In genomic region chr1:85896110-85896509, GRCm38 (mm10) we compare ENCODE assay signal across 9 mouse cellular contexts. TPM values are rescaled to one million over a fixed set of nuclear protein-coding genes. Genes with fewer than 3 reads are reported as not detected.
DNase-seq lines count a peak whose midpoint lies in the region; ATAC-seq and TF ChIP-seq lines count a peak whose summit lies in the region.
"Had no signal": no experiment of that assay in that cellular context is flagged by ENCODE, and none has a peak within 500 bp of the region (broad histone marks: within the 10 kb centered on the region; RNA-seq: fewer than 3 reads in every experiment).

No protein-coding gene starts in this region.

- no peak for DNase-seq in heart, adult 2 months
- no peak for DNase-seq in heart, postnatal 14 days
- DNase-seq in G1E (ENCODE audit: low spot score) = no peak
- DNase-seq in midbrain, embryonic 10.5 days (ENCODE audit: low spot score) = no peak
- no peak for DNase-seq in ovary, postnatal 14 days (ENCODE audit: low spot score)
- no peak for DNase-seq in urinary bladder, adult 18-20 months (ENCODE audit: low spot score in 2 of 2)

- H3K4me1 ChIP-seq in heart, adult 2 months (ENCODE audit: control insufficient read depth, insufficient read depth, low read length) = peaks cover 27% of the 10 kb centered on the region
- peaks cover 66% of the 10 kb centered on the region for H3K4me1 ChIP-seq in G1E (ENCODE audit: insufficient read depth, low read depth, low read length)
- peaks cover 61% of the 10 kb centered on the region for H3K4me1 ChIP-seq in hindbrain, embryonic 12.5 days
- H3K4me1 ChIP-seq in midbrain, embryonic 10.5 days = peaks cover 68% of the 10 kb centered on the region

- ATAC-seq in G1E (ENCODE audit: extremely low read depth, insufficient number of reproducible peaks, low FRiP score, poor library complexity, severe bottlenecking) = no peak
- no peak for ATAC-seq in hindbrain, embryonic 12.5 days (ENCODE audit: low FRiP score)
- no peak for ATAC-seq in erythroblast, adult 5-6 weeks (replicated peaks; ENCODE audit: low FRiP score, poor library complexity, severe bottlenecking)

- no peaks in the 10 kb centered on the region for H3K27me3 ChIP-seq in heart, adult 2 months (ENCODE audit: control insufficient read depth, insufficient read depth, low read length)
- peaks cover under 1% of the 10 kb centered on the region; the same call in 1 of the 2 replicates for H3K27me3 ChIP-seq in G1E (ENCODE audit: insufficient read depth, low read length)
- no peaks in the 10 kb centered on the region for H3K27me3 ChIP-seq in hindbrain, embryonic 12.5 days
- no peaks in the 10 kb centered on the region for H3K27me3 ChIP-seq in midbrain, embryonic 10.5 days (ENCODE audit: low read depth, poor library complexity, severe bottlenecking)

- no peaks in the 10 kb centered on the region; the same call in 1 of the 2 replicates for H3K36me3 ChIP-seq in heart, adult 2 months (ENCODE audit: control insufficient read depth, insufficient read depth, low read length)
- peaks cover 18% of the 10 kb centered on the region for H3K36me3 ChIP-seq in G1E (replicated peaks)
- no peaks in the 10 kb centered on the region for H3K36me3 ChIP-seq in hindbrain, embryonic 12.5 days
- no peaks in the 10 kb centered on the region for H3K36me3 ChIP-seq in midbrain, embryonic 10.5 days

- H3K4me3 ChIP-seq in heart, adult 2 months = no peak overlapping the region
- peak overlapping the region; percentile 75; the same call in 1 of the 2 replicates for H3K4me3 ChIP-seq in G1E (ENCODE audit: low read depth, low read length)
- peak overlapping the region; percentile 85 for H3K4me3 ChIP-seq in hindbrain, embryonic 12.5 days
- peak overlapping the region; percentile 88 for H3K4me3 ChIP-seq in midbrain, embryonic 10.5 days

- no peaks in the 10 kb centered on the region for H3K79me2 ChIP-seq in heart, adult 2 months (replicated peaks; ENCODE audit: control insufficient read depth, insufficient read depth, low read length)

- H3K9ac ChIP-seq in heart, adult 2 months (ENCODE audit: low read depth, low read length) = no peak overlapping the region
- H3K9ac ChIP-seq in hindbrain, embryonic 12.5 days = peak overlapping the region; percentile 92; the same call in 1 of the 2 replicates

- TF ChIP-seq POLR2A in heart, adult 2 months (IDR thresholded peaks at IDR 0.05; ENCODE audit: insufficient read depth, low read depth, low read length) = no peak

- TF ChIP-seq EP300 in heart, adult 2 months (IDR thresholded peaks at IDR 0.05; ENCODE audit: insufficient read depth, low read depth, low read length) = no peak

- H3K9me3 ChIP-seq in G1E (replicated peaks) = peaks cover 5% of the 10 kb centered on the region
- H3K9me3 ChIP-seq in hindbrain, embryonic 12.5 days (replicated peaks) = no peaks in the 10 kb centered on the region
- H3K9me3 ChIP-seq in midbrain, embryonic 10.5 days (replicated peaks) = no peaks in the 10 kb centered on the region

- 66% methylated on average over 5 of the region's 5 CpGs for WGBS in heart, adult 2 months
- 58% methylated on average over 5 of the region's 5 CpGs for WGBS in hindbrain, embryonic 12.5 days
- 84% methylated on average over 5 of the region's 5 CpGs for WGBS in midbrain, embryonic 10.5 days

- peak overlapping the region; percentile 72 for H3K27ac ChIP-seq in heart, adult 2 months
- H3K27ac ChIP-seq in hindbrain, embryonic 12.5 days = peak overlapping the region; percentile 91; the same call in 1 of the 2 replicates
- H3K27ac ChIP-seq in midbrain, embryonic 10.5 days (replicated peaks) = peak overlapping the region; percentile 94

- intact Hi-C loops in heart, adult 2 months (cut with DNase I) = no loop called here
- intact Hi-C loops in heart, postnatal 14 days (cut with DNase I) = no loop called here

- TF ChIP-seq CTCF in heart, adult 2 months (IDR thresholded peaks at IDR 0.05) = no peak
- TF ChIP-seq CTCF in G1E (IDR thresholded peaks at IDR 0.05; ENCODE audit: low read depth, low read length) = no peak

- peak overlapping the region; percentile 80 for H3K4me2 ChIP-seq in hindbrain, embryonic 12.5 days (replicated peaks)

RNA-seq across cellular contexts. Expression of gene Itm2c, which starts 2.0 kb away (rescaled TPM):
- 10 to 100 TPM; 60.3 to 62.0 TPM for total RNA-seq in heart, adult 2 months (2021)
- polyA plus RNA-seq in heart, adult 2 months (2012; rRNA removed) = 101 and 137 TPM in 2 replicates
- total RNA-seq in heart, postnatal 14 days (2021) = 10 to 100 TPM; 87.2 to 93.8 TPM
- 51.8 and 67.5 TPM in 2 replicates for total RNA-seq in G1E (2014; fragmentation: Nextera tagmentation)
- 149 and 176 TPM in 2 replicates for total RNA-seq in G1E (2017)
- polyA plus RNA-seq in G1E (2012) = 67.9 and 69.9 TPM in 2 replicates
- polyA plus RNA-seq in hindbrain, embryonic 12.5 days (2016; fragmentation: Nextera tagmentation; extraction: Ambion mirVana) = 169 and 173 TPM in 2 replicates
- 121 and 137 TPM in 2 replicates for polyA plus RNA-seq in midbrain, embryonic 10.5 days (2016; fragmentation: Nextera tagmentation; extraction: Ambion mirVana)
- 4.8 and 7.7 TPM in 2 replicates for total RNA-seq in erythroblast, adult 5-6 weeks (2015; ENCODE audit: low replicate concordance)
- total RNA-seq in erythroblast, adult 5-6 weeks (2017; ENCODE audit: low replicate concordance) = 11.0 and 15.6 TPM in 2 replicates

RNA-seq across cellular contexts. Expression of gene 4933407L21Rik, which starts 32.2 kb away (rescaled TPM):
- total RNA-seq in heart, adult 2 months (2021) = not detected
- not detected in 2 replicates for polyA plus RNA-seq in heart, adult 2 months (2012; rRNA removed)
- total RNA-seq in heart, postnatal 14 days (2021) = not detected
- total RNA-seq in G1E (2014; fragmentation: Nextera tagmentation) (not detected in 2 replicates), G1E (2017) (0.05 TPM in 1 of 2 replicates, not detected in the other)
- polyA plus RNA-seq in G1E (2012) = not detected in 2 replicates
- 1.3 and 1.6 TPM in 2 replicates for polyA plus RNA-seq in hindbrain, embryonic 12.5 days (2016; fragmentation: Nextera tagmentation; extraction: Ambion mirVana)
- 0.20 and 1.0 TPM in 2 replicates for polyA plus RNA-seq in midbrain, embryonic 10.5 days (2016; fragmentation: Nextera tagmentation; extraction: Ambion mirVana)
- not detected in 2 replicates for total RNA-seq in erythroblast, adult 5-6 weeks (2015; ENCODE audit: low replicate concordance)
- total RNA-seq in erythroblast, adult 5-6 weeks (2017; ENCODE audit: low replicate concordance) = not detected in 2 replicates
- polyA plus RNA-seq: C2C12 had no signal
